In genomic region chr10:77963971-77964370, GRCm38 (mm10) we compare ENCODE assay signal across 25 mouse cellular contexts. TPM values are rescaled to one million over a fixed set of nuclear protein-coding genes. Genes with fewer than 3 reads are reported as not detected.
DNase-seq lines count a peak whose midpoint lies in the region; ATAC-seq and TF ChIP-seq lines count a peak whose summit lies in the region.
"Had no signal": no experiment of that assay in that cellular context is flagged by ENCODE, and none has a peak within 500 bp of the region (broad histone marks: within the 10 kb centered on the region; RNA-seq: fewer than 3 reads in every experiment).

No protein-coding gene starts in this region.

- no peak overlapping the region for H3K27ac ChIP-seq in liver, embryonic 15.5 days (replicated peaks)
- H3K27ac ChIP-seq in intestine, postnatal 0 days (ENCODE audit: low read depth, low read length): no peak overlapping the region
- H3K27ac ChIP-seq: embryonic facial prominence, embryonic 15.5 days; gastrocnemius, adult 2 months; limb, embryonic 10.5 days; liver, embryonic 14.5 days; midbrain, embryonic 15.5 days had no signal

- peaks cover 17% of the 10 kb centered on the region for H3K27me3 ChIP-seq in liver, embryonic 15.5 days
- peaks cover 3% of the 10 kb centered on the region; the same call in 1 of the 2 replicates for H3K27me3 ChIP-seq in intestine, postnatal 0 days (replicated peaks; ENCODE audit: control insufficient read depth, insufficient read depth, low read length)

- no peaks in the 10 kb centered on the region for H3K36me3 ChIP-seq in liver, embryonic 15.5 days (replicated peaks)
- H3K36me3 ChIP-seq in intestine, postnatal 0 days (ENCODE audit: control insufficient read depth, insufficient read depth): no peaks in the 10 kb centered on the region
- H3K36me3 ChIP-seq: embryonic facial prominence, embryonic 15.5 days; limb, embryonic 10.5 days; midbrain, embryonic 15.5 days had no signal

- H3K4me2 ChIP-seq in liver, embryonic 15.5 days: no peak overlapping the region
- H3K4me2 ChIP-seq in intestine, postnatal 0 days (replicated peaks; ENCODE audit: low read depth): no peak overlapping the region
- H3K4me2 ChIP-seq: embryonic facial prominence, embryonic 15.5 days; midbrain, embryonic 15.5 days had no signal

- DNase-seq in liver: no peak
- DNase-seq in A20 (ENCODE audit: low read depth, low spot score): peak; percentile 53
- DNase-seq in brain, adult 2 months (ENCODE audit: low read depth, low spot score): peak; percentile 36
- no peak for DNase-seq in gastrocnemius, postnatal 25 days
- no peak for DNase-seq in kidney, postnatal 10 days
- DNase-seq: adrenal gland, postnatal 10 days; cerebellum, adult 11 months; cerebellum, postnatal 10 days; forebrain, postnatal 0 days; gastrocnemius, adult 2 months; heart, adult 18-20 months; heart, postnatal 36 days; kidney, adult 8-10 months; kidney, postnatal 36 days; retina, postnatal 1 day; thymus, postnatal 14 days had no signal

- TF ChIP-seq CTCF in intestine, postnatal 0 days (IDR thresholded peaks at IDR 0.05; ENCODE audit: low read depth): no peak

- WGBS in liver, embryonic 15.5 days (ENCODE audit: insufficient replicate concordance): 31% methylated on average over 6 of the region's 6 CpGs
- WGBS in intestine, postnatal 0 days: 81% methylated on average over 6 of the region's 6 CpGs

- no peaks in the 10 kb centered on the region for H3K9me3 ChIP-seq in liver, embryonic 15.5 days (replicated peaks)
- H3K9me3 ChIP-seq in intestine, postnatal 0 days (ENCODE audit: control insufficient read depth): no peaks in the 10 kb centered on the region
- H3K9me3 ChIP-seq: embryonic facial prominence, embryonic 15.5 days; limb, embryonic 10.5 days; megakaryocyte, embryonic 14.5 days; midbrain, embryonic 15.5 days had no signal

- no peak overlapping the region for H3K4me3 ChIP-seq in liver, embryonic 15.5 days (replicated peaks)
- H3K4me3 ChIP-seq in intestine, postnatal 0 days (ENCODE audit: low read depth, low read length): no peak overlapping the region
- H3K4me3 ChIP-seq: embryonic facial prominence, embryonic 15.5 days; gastrocnemius, adult 2 months; limb, embryonic 10.5 days; megakaryocyte, embryonic 14.5 days; midbrain, embryonic 15.5 days had no signal

- peak; percentile 62; the same call in 1 of the 2 replicates for ATAC-seq in liver, embryonic 15.5 days (ENCODE audit: insufficient read depth)
- ATAC-seq in megakaryocyte, adult 5-6 weeks (ENCODE audit: poor library complexity, severe bottlenecking): peak; percentile 77
- ATAC-seq in intestine, postnatal 0 days: no peak
- ATAC-seq: forebrain, postnatal 0 days; hindbrain, embryonic 16.5 days; midbrain, embryonic 15.5 days had no signal

- no peak overlapping the region for H3K9ac ChIP-seq in liver, embryonic 15.5 days
- no peak overlapping the region for H3K9ac ChIP-seq in intestine, postnatal 0 days (ENCODE audit: low read depth, low read length)
- H3K9ac ChIP-seq: embryonic facial prominence, embryonic 15.5 days; forebrain, postnatal 0 days; liver, embryonic 14.5 days; midbrain, embryonic 15.5 days had no signal

- peaks cover 5% of the 10 kb centered on the region; the same call in 1 of the 2 replicates for H3K4me1 ChIP-seq in liver, embryonic 15.5 days (replicated peaks)
- H3K4me1 ChIP-seq in intestine, postnatal 0 days (replicated peaks; ENCODE audit: control insufficient read depth, insufficient read depth, low read length): no peaks in the 10 kb centered on the region

RNA-seq across cellular contexts. Expression of gene Trpm2, which starts 6.4 kb away (rescaled TPM):
- polyA plus RNA-seq in liver, embryonic 15.5 days (2015; fragmentation: Nextera tagmentation; extraction: Ambion mirVana): 2.2 and 3.2 TPM in 2 replicates
- 15.2 and 20.7 TPM in 2 replicates for total RNA-seq in megakaryocyte, adult 5-6 weeks (2015)
- total RNA-seq in megakaryocyte, adult 5-6 weeks (2017): 33.5 and 35.8 TPM in 2 replicates
- polyA plus RNA-seq in intestine, postnatal 0 days (2015; fragmentation: Nextera tagmentation; extraction: Ambion mirVana): 0.66 and 1.1 TPM in 2 replicates
- under 1 TPM; 0.26 to 0.83 TPM for total RNA-seq in gastrocnemius, postnatal 25 days (2021)

RNA-seq across cellular contexts. Expression of gene 1810043G02Rik, which starts 14.4 kb away (rescaled TPM):
- polyA plus RNA-seq in liver, embryonic 15.5 days (2015; fragmentation: Nextera tagmentation; extraction: Ambion mirVana): 4.4 and 4.7 TPM in 2 replicates
- 9.1 and 12.3 TPM in 2 replicates for total RNA-seq in megakaryocyte, adult 5-6 weeks (2015)
- 12.2 and 15.8 TPM in 2 replicates for total RNA-seq in megakaryocyte, adult 5-6 weeks (2017)
- 8.5 and 8.6 TPM in 2 replicates for polyA plus RNA-seq in intestine, postnatal 0 days (2015; fragmentation: Nextera tagmentation; extraction: Ambion mirVana)
- 1 to 10 TPM; 4.0 to 4.7 TPM for total RNA-seq in gastrocnemius, postnatal 25 days (2021)

RNA-seq across cellular contexts. Expression of gene Pfkl, which starts 45.9 kb away (rescaled TPM):
- polyA plus RNA-seq in liver, embryonic 15.5 days (2015; fragmentation: Nextera tagmentation; extraction: Ambion mirVana): 80.6 and 85.9 TPM in 2 replicates
- 6.9 and 7.0 TPM in 2 replicates for total RNA-seq in megakaryocyte, adult 5-6 weeks (2015)
- total RNA-seq in megakaryocyte, adult 5-6 weeks (2017): 13.6 and 16.9 TPM in 2 replicates
- 42.3 and 51.1 TPM in 2 replicates for polyA plus RNA-seq in intestine, postnatal 0 days (2015; fragmentation: Nextera tagmentation; extraction: Ambion mirVana)
- total RNA-seq in gastrocnemius, postnatal 25 days (2021): 1 to 10 TPM; 5.2 to 7.7 TPM

Comparison
In these comparisons a context has a peak if more than half of its experiments do, and no peak if none do; other contexts are left out.
1. DNase-seq: peak in A20 (single experiment) and brain, adult 2 months (single experiment); none in liver (single experiment), gastrocnemius, postnatal 25 days (single experiment) and kidney, postnatal 10 days (single experiment).
2. RNA of gene Trpm2, which starts 6.4 kb away (total RNA-seq): 15.2 to 35.8 TPM in megakaryocyte, adult 5-6 weeks; 0.26 to 0.83 TPM in gastrocnemius, postnatal 25 days; every median in the first group is over 4 times any median in the second.